Mouse (Mus musculus) lung, postnatal 4 days (tissue): ENCODE results near the gene Myh14.

Experiments used
- DNase-seq, 2 experiments: peaks; one replicate each; pipeline ENCODE4 v3.0.0; 2021

Myh14 gene

GRCm38 (mm10) chr7:44572213-44572701 is 98.4 kb downstream of the Myh14 start, which contains the start of gene Napsa:
Napsa (plus strand) TSS chr7:44572380.
- DNase-seq, result peak; percentile 74 to 81

- no peak for DNase-seq
These were observed 98.8 kb downstream of the Myh14 start for GRCm38 (mm10) chr7:44571811-44572210.

- no peak for DNase-seq
These were observed 99.7 kb downstream of the Myh14 start for GRCm38 (mm10) chr7:44570989-44571388.

GRCm38 (mm10) chr7:44568803-44569202 is 101.8 kb downstream of the Myh14 start:
- no peak for DNase-seq

GRCm38 (mm10) chr7:44565414-44565813 is 105.2 kb downstream of the Myh14 start:
- no peak for DNase-seq

- no peak for DNase-seq
These were observed 106.2 kb downstream of the Myh14 start for GRCm38 (mm10) chr7:44564486-44564885.

GRCm38 (mm10) chr7:44563284-44563683 is 107.4 kb downstream of the Myh14 start:
- DNase-seq, result peak in 1 of 2 experiments; percentile 59

GRCm38 (mm10) chr7:44560435-44561400 is 109.9 kb downstream of the Myh14 start:
- peak; percentile 61 to 84 for DNase-seq

- no peak for DNase-seq
These were observed 113.0 kb downstream of the Myh14 start for GRCm38 (mm10) chr7:44557629-44558028.
